Mouse (Mus musculus): ENCODE measurements around the gene Cryga.

DNA sequence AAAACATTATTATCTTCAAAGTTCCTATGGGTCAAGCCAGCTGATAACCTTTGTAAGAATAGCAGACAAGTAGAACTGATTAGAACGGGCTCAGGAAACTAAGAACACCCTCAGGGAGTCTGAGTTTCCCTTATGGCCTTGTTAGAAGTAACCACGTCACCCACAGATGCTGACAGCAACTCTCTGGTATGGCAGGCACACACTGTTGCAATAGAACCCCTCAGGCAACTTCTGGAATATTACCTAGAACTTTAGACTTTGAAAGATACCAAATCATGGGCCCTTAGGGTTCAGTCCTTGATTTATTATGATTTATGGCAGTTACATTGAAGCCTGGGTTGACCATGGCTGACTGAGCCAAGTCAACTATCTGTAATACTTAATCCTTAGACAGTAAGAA lies 43.4 kb upstream of the Cryga start:
- TF ChIP-seq CTCF (IDR thresholded peaks at IDR 0.05; ENCODE audit: control insufficient read depth, insufficient read depth, low read length) (no peak), POLR2A (IDR thresholded peaks at IDR 0.05; ENCODE audit: borderline replicate concordance, control insufficient read depth, low read depth, low read length) (no peak)
